Mouse (Mus musculus) hematopoietic stem cell, adult 5-6 weeks (primary cell): ENCODE results near the gene Rasl10b. TPM values are rescaled to one million over a fixed set of nuclear protein-coding genes. Genes with fewer than 3 reads are reported as not detected.

Experiments
- ATAC-seq, 2 experiments: fragments of 125-278 bp in 1 of 2; replicated peaks in 1 of 2; 2 replicates each; pipeline ENCODE4 v1.8.0; 2016 to 2017; ENCODE audit warnings: inconsistent platforms in 2 of 2, mild to moderate bottlenecking in 2 of 2, moderate number of reproducible peaks in 2 of 2, low read depth in 1 of 2, moderate TSS enrichment in 1 of 2; ENCODE audit not compliant: low FRiP score in 2 of 2, poor library complexity in 2 of 2, severe bottlenecking in 2 of 2, insufficient read depth in 1 of 2, low TSS enrichment in 1 of 2
- total RNA-seq: library from RNA; stranded (forward); fragments of 172-1452, 232-1000 nt; gene quantifications from 2 replicates; pipeline ENCODE4 v1.2.3, GENCODE M21; 2017

The Rasl10b gene
- total RNA-seq, 1 experiment from 2014 or later: not detected

DNA sequence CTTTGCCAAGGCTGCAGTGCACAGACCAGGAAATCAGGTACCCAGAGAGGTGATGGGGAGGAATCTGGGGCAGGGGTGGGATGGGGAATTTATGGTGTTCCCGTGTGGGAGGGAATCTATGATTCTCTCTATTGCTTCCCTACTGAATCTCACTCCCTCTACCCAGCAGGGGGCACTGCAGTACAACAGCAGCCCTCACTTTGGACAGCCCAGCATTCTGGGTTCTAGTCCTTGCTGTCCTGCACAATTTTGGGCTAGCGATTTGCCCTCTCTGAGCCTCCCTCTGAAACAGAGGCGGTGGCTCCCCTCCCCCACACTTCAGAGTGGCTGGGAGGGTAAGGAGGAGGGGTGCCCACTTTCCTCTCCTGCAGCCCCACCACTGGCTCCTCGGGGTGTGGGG is 11.4 kb downstream of the Rasl10b start:
- no peak for ATAC-seq

DNA sequence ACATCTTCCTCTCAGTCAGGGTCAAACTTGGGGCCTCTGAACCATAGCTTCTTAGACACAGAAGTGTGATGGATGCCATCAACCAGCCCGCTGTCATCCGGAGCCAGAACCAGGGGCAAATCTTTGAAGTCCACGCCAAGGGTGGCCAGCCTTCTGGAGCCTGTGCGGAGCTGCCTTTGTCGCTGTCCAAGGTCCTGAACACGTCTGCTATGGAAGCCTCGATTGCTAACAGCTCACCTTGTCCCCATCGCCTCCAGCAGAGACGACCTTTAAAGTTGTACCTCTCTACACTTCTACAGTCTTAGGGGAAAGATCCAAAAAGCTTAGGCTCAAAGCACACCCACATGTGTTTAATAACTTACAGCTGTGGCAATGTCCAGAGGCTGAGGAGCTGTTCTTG is 12.4 kb downstream of the Rasl10b start:
- peak; percentile 42 to 60; a peak in 2 of 4 replicates for ATAC-seq

DNA sequence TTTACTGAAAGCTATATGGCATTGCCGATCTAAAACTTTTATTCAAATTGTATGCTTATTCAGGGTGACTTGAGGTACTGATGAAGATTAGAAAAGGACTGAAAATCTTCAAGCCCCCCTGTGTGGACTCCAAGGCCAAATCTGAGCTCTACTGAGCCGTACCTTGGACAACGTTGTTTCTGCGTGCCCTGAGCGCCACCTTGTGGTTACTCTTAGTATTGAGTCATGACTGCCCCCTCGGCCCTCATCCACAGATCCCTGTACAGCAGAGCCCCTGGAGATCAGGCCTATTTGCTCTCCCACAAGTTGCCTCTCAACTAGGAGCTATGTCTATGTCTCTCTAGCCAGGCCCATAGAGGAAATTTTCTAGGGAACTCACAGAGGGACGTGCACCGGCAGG is 15.7 kb downstream of the Rasl10b start:
- peak in 1 of 2 experiments; percentile 46; a peak in 1 of 4 replicates for ATAC-seq

DNA sequence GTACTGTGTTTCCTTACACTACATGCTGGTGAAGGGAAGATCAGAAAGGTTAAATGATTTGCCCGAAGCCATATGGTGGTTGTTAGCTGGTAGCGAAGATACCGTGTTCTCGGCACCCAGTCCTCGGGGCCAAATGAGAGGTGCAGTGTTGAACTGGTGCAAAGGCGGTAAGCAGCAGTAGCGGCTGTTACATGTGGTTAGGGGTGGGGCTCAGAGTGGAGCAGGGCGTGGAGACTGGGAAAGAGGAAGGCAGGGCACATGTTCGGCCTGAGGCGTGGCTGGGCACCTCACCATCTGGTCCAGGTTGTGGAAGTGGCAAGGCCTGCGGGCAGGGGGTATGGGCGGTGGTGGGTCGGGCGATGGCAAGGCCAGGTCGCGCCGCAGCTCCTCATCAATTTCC is 18.0 kb downstream of the Rasl10b start:
- ATAC-seq: peak; percentile 95 to 96

DNA sequence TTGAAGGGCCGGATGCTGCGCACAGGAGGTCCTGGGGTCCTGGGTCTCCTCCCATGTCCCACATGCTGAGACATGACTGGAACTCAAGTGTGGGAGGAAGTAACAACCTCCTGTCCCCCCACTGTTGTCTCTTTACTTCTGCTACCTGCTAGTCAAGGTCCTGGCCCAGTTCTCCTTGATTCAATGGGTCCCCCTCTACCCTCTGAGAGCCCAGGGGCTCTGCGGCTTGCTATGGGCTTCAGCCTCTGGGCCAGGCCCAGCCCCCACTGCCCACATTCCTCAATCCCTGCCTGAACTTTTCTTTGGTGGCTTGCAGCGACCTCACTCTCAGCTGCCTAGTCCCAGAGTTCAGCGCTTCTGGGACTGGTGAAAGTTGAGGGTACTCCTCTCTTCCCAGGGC is 20.4 kb downstream of the Rasl10b start, which contains the start of gene Gas2l2:
Gene Gas2l2, minus strand, starts transcription at position 101 of the 400 bp plus-strand sequence.
- no peak for ATAC-seq

DNA sequence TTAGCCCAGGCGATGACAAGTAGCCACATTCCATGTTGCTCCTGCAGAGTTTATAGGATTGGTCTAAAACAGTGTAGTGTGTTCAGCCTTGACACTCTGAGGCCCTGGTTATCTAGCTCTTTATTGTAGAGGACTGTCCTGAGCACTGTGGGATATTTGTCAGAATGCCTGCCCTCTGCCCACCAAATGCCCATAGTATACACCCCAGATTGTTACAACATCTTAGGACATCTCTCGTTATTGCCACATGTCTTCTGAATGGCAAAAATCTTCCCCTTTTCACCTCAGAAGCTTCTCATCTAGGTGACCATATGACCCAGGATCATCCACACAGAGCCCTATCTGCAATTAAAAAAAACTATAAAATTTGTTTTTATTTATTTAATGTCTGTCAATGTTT is 23.6 kb downstream of the Rasl10b start:
- ATAC-seq: no peak; a peak in 1 of 4 replicates

DNA sequence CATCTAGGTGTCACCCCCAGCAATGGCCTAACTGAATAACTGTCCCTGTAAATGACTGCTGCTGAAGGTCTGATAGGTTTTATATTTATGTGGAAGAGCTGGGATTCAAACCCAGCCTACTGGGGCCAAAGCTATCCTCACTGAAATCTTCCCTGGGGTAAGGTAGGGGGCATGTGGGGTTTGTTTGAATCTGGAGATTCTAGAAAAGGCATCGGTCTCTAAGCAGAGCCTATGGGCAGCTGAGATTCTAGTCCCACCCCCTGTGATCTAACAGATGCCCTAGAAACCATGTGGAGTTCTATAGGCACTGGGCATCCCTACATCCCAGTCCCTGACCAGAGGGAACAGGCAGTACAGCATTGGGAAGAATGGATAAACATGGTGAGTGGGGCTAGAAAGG is 28.4 kb downstream of the Rasl10b start, which contains the start of gene 1700020L24Rik:
Gene 1700020L24Rik, plus strand, starts transcription at position 301 of the 400 bp plus-strand sequence.
- no peak for ATAC-seq

DNA sequence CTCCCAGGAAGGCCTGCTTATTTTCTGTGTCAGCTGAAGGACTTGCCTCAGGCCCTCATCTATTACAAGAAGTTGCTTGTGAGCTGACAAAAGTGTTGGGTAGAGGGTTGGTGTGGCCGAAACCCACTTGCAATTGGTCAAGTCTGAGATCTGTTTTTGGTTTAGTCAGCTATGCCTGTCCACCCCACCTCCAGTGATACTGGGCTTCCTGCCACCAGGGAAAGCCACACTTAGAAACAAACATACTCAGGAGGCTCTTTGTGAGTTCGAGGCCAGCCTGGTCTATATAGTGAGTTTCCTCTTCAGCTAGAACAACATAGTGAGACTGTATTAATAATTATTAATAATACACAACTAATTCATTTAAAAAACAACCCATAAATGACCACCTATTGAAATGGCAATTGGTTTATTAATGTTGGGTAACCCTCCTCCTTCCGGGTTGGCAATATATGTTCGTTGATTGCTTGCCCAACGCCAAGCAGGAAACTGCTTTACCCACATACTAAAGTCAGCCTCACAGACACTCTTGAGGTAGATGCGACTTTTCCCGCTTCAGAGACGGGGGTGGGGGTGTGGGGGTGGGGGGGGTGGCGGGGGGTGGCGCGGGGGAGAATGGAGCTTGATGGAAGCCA is 30.6 kb downstream of the Rasl10b start:
- ATAC-seq: no peak

DNA sequence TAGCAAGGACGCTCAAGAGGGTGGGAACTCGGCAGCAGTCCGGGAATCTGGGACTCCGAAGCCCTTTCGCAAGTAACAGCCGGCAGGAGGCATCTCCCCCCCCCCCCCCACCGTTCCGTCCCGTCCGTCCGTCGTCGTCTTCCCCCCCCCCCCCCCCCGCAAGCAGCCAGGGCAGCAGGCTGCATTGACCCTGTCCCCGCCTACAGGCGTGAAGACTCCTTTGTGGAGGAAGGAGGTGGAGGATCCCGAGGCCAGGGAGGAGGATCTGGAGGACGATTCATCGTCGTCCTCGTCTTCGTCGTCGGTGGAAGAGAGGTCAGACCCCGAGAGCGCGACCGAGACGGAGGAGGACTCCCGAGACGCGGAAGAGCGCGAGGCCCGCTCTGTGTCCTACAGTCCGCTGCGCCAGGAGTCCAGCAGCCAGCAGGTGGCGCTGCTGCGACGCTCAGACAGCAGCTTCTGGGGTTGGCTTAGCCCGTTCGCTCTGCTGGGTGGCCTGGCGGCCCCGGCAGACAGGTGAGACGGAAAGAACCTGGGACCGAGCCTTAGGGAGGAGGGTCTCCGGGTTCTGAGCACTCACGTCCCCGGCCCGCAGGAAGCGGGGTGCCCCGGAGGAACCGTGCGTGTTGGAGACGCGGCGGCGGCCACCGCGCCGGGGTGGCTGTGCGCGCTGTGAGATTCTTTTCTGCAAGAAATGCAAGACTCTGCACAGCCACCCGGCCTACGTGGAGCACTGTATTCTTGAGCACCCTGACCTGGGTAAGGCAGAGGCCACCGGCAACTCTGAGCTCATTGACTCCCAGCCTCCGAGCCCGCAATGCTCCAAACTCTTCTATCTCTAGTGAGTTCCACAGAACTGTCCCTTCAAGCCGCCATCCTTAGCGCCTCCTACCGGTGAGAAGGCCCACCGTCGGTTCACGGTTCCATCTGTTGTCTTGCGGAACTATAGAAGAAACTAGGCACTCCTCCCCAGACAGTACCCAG is 31.4 kb downstream of the Rasl10b start:
- peak; percentile 74 to 80 for ATAC-seq

DNA sequence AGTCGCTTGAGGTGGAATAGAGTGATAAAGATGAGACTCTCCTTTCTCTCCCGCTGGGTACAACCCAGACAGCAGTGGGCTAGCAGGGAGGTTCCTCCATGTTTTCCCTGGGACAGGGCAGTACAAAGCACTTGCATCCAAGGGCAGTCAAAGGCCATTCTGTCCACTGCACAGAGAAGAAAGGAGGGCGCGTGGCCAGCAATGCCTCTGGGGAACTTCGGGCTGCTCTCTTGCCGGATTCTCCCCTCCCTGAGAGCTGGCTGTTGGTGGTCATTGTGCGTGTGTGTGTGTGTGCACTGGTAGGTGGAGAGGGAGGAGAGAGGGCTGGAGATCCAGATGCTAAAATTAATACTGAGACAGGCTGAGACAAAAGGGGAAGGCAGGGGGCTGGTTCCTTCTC is 32.3 kb downstream of the Rasl10b start:
- ATAC-seq: no peak

DNA sequence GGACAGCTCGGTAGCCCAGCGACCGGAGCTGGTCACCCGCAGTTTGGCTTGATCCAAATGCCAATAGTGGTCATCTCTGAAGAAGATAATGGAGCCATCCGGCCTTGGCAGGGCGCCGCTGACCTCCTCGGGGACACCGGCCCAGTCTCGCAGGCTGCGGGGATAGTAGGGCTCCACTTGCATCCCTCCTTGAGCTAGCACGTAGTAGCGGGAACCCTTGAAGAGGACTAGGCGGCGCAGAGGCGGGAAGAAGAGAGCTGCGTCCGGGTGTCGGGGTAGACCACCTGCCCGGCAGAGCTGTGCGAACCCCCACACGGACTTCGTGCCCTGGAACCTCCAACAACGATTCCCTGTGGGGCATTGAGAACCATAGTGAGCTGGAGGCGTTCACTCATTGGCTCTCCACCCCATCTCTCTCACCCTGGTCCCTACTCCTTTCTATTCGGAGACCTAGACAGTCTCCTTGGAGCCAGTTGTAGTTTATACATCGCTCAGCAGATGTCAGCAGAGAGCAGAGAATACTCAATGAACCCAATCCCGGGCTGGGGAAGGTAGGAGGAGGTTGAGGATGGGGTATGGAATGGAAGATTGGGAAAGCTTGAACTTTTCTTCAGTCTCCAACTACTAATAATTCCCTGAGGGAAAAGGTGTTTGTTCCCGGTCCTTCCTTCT is 33.8 kb downstream of the Rasl10b start:
- peak in 1 of 2 experiments; percentile 46; a peak in 1 of 4 replicates for ATAC-seq

DNA sequence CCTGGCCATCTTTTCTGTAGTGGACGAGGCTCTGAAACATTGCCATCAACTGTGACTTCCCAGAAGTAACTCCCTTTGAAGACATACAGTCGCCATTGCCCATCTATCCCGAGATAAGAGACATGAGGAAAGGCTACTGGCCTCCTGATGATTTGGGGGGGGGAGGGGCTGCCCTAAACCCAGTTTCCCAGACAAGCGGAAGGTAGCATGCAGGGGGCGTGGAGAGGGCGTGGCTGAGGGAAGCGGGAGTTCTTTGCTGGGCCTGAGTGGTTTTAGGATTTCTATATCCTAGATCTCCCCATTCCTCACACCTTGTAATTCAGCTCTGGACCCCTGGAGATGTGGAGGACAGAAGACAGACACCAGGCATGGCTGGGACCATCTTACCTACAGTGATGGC is 34.9 kb downstream of the Rasl10b start:
- ATAC-seq: no peak

DNA sequence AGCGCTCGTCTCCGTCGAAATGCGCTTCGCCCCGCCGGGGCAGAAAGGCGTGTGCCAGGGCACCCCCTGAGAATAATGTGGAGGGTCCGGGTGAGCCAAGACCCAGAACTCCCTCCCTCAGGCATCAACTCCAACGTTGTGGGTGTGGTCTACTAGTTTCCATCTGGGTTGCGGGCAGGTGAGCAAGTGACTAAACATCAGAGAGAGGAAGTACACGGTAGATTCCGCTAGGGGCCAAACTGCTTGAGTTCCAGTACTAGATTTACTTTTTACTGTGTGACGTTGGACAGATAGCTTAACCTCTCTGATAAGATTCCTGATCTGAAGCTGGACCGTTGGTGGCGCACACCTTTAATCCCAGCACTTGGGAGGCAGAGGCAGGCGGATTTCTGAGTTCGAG is 36.1 kb downstream of the Rasl10b start:
- ATAC-seq: peak; percentile 7 to 22; a peak in 2 of 4 replicates

DNA sequence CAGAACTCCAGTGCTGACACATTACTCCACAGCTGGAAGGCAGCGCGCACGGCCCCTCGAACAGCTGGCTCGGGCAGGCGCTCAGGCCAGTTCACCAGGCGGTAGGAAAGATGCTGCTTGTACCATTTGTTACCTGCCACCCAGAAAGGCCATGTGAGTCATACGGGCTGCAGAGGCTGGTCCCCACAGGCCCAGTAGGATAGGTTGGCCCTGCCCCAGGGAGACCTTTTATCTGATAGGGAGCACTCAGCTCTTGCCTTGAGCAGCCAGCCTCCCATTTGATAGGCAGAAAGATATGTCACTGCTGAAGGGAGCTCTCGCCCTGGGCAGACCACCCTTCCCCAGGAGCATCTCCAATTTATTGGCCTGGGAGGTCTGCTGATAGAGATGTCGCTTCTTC is 38.7 kb downstream of the Rasl10b start:
- no peak for ATAC-seq

DNA sequence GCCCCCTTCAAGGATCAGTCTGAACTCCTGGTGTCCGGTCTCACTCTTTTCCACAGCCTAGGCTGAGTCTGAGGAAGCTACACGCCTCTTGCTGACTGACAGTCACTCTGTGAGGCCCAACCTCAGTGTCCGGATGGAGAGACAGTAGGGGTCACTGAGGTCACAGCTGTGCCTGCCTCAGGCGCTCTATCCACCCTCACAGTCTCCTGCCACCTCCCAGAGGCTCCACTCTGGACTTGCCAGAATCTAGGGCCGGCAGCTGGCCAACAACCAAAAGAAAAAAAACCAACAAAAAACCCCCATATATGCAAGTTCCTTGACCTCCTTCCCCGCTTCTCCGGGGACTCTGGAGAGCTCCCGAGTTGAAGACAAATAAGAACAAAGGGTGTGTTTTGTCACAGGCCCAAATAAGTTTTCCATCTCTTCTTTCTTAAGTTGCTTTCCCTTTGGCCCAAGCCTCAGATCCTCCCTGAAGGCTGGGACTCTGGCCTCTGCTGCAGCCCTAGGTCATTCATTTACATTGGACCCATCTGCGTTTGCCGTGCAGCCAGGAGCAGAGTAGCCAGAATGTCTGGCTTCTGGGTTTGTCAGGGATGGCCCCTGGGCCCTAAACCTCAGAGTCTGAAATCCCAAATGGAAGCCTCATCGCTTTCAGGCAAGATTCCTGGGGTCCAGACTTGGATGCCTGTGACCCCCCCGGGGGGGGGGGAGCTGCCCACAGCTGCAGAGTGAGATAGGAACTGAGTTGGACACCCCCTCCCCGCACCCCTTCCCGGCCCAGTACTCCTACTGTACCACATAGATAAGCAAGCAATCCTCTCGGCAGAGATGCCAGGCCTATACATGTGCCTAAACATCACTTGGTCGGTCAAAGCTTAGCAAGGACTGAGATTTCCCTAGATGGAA is 39.3 kb downstream of the Rasl10b start:
- no peak for ATAC-seq

DNA sequence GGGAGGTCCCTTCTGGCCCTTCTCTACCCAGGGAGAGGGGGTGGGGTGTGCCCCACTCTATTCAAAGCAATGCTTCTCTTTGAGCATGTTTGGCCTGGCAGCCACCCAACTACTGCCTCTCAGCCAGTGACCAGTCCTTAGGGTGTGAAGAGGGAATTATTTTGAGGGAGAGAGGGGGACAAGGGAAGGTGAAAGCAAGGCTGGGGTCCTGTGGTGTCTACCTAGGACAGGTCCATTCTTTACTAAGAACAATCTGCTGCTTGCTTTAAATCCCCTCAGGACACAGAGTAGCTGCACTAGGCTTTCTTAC is 39.9 kb downstream of the Rasl10b start:
- no peak for ATAC-seq

DNA sequence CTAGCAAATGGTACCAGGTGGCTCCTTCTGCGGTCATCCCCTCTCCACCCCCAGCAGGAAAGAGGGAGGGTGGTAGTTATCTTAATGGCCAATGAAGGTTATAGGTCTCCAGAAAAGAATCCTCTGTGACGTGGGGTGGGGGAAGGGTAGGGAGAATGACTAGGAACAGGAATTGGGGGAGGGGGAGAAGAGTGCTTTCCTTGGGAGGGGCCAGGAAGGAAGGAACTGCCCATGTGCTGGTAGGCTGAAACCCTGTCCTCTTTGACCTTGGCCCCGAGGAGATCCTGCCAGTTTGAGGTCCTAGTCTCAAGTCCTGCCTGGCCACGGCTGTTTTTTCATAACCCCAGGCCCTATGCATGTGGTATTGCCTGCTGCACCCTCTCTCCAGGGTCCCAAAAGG is 40.4 kb downstream of the Rasl10b start:
- no peak for ATAC-seq
